Mouse (Mus musculus): ENCODE results near the gene Qrich2. TPM values are rescaled to one million over a fixed set of nuclear protein-coding genes. Genes with fewer than 3 reads are reported as not detected.

Gene Qrich2
- polyA plus RNA-seq (2012; ENCODE audit: insufficient read depth, insufficient read length, low replicate concordance, missing spikeins), result not detected in 2 replicates

- 66% methylated on average over 20 of the region's 20 CpGs for WGBS
- TF ChIP-seq CTCF (IDR thresholded peaks at IDR 0.05; ENCODE audit: insufficient read depth, low read depth, low read length) (no peak), POLR2A (IDR thresholded peaks at IDR 0.05; ENCODE audit: insufficient read depth, low read depth, low read length) (no peak)
- no peak within 1 kb of the TSS for H3K4me3 ChIP-seq (ENCODE audit: insufficient read depth, low read depth, low read length)
- no peak within 1 kb of the TSS for H3K27ac ChIP-seq (ENCODE audit: insufficient read depth, low read depth, low read length)
- peaks cover 21% of the 10 kb centered on the region for H3K4me1 ChIP-seq (ENCODE audit: control insufficient read depth, insufficient read depth, low read length)
Measured at GRCm38 (mm10) chr11:116466141-116466540, at the start of gene Qrich2. TSS of gene Qrich2 (minus strand) at chr11:116466241.

GRCm38 (mm10) chr11:116515330-116516020 lies 49.4 kb upstream of the Qrich2 start:
- WGBS, result 40% methylated on average over 24 of the region's 24 CpGs
- TF ChIP-seq POLR2A (IDR thresholded peaks at IDR 0.05; ENCODE audit: insufficient read depth, low read depth, low read length) (no peak), CTCF (IDR thresholded peaks at IDR 0.05; ENCODE audit: insufficient read depth, low read depth, low read length) (no peak)
- H3K4me3 ChIP-seq (ENCODE audit: insufficient read depth, low read depth, low read length), result no peak overlapping the region
- H3K4me1 ChIP-seq (ENCODE audit: control insufficient read depth, insufficient read depth, low read length), result peaks cover 13% of the 10 kb centered on the region
- no peak overlapping the region for H3K27ac ChIP-seq (ENCODE audit: insufficient read depth, low read depth, low read length)

GRCm38 (mm10) chr11:116513531-116514038 lies 47.5 kb upstream of the Qrich2 start:
- Histone ChIP-seq H3K4me3 (ENCODE audit: insufficient read depth, low read depth, low read length) (no peak overlapping the region), H3K4me1 (ENCODE audit: control insufficient read depth, insufficient read depth, low read length) (peaks cover 13% of the 10 kb centered on the region), H3K27ac (ENCODE audit: insufficient read depth, low read depth, low read length) (no peak overlapping the region)
- WGBS, result 63% methylated on average over 4 of the region's 4 CpGs
- TF ChIP-seq POLR2A (IDR thresholded peaks at IDR 0.05; ENCODE audit: insufficient read depth, low read depth, low read length), result no peak
- TF ChIP-seq CTCF (IDR thresholded peaks at IDR 0.05; ENCODE audit: insufficient read depth, low read depth, low read length), result no peak

GRCm38 (mm10) chr11:116512987-116513386 lies 46.9 kb upstream of the Qrich2 start:
- Histone ChIP-seq H3K4me3 (ENCODE audit: insufficient read depth, low read depth, low read length) (no peak overlapping the region), H3K27ac (ENCODE audit: insufficient read depth, low read depth, low read length) (no peak overlapping the region), H3K4me1 (ENCODE audit: control insufficient read depth, insufficient read depth, low read length) (peaks cover 9% of the 10 kb centered on the region)
- TF ChIP-seq CTCF (IDR thresholded peaks at IDR 0.05; ENCODE audit: insufficient read depth, low read depth, low read length), result no peak
- TF ChIP-seq POLR2A (IDR thresholded peaks at IDR 0.05; ENCODE audit: insufficient read depth, low read depth, low read length), result no peak
- 73% methylated on average over 6 of the region's 6 CpGs for WGBS

- no peak for TF ChIP-seq CTCF (IDR thresholded peaks at IDR 0.05; ENCODE audit: insufficient read depth, low read depth, low read length)
- no peak for TF ChIP-seq POLR2A (IDR thresholded peaks at IDR 0.05; ENCODE audit: insufficient read depth, low read depth, low read length)
- H3K27ac ChIP-seq (ENCODE audit: insufficient read depth, low read depth, low read length), result no peak overlapping the region
- H3K4me3 ChIP-seq (ENCODE audit: insufficient read depth, low read depth, low read length), result no peak overlapping the region
- H3K4me1 ChIP-seq (ENCODE audit: control insufficient read depth, insufficient read depth, low read length), result peaks cover 9% of the 10 kb centered on the region
- WGBS, result 95% methylated on average over 7 of the region's 7 CpGs
Measured at GRCm38 (mm10) chr11:116512154-116512553, 46.1 kb upstream of the Qrich2 start.

GRCm38 (mm10) chr11:116511301-116511868 lies 45.3 kb upstream of the Qrich2 start:
- Histone ChIP-seq H3K4me1 (ENCODE audit: control insufficient read depth, insufficient read depth, low read length) (peaks cover 9% of the 10 kb centered on the region), H3K4me3 (ENCODE audit: insufficient read depth, low read depth, low read length) (no peak overlapping the region), H3K27ac (ENCODE audit: insufficient read depth, low read depth, low read length) (no peak overlapping the region)
- TF ChIP-seq CTCF (IDR thresholded peaks at IDR 0.05; ENCODE audit: insufficient read depth, low read depth, low read length) (no peak), POLR2A (IDR thresholded peaks at IDR 0.05; ENCODE audit: insufficient read depth, low read depth, low read length) (no peak)
- 75% methylated on average over 7 of the region's 7 CpGs for WGBS

- WGBS, result 67% methylated on average over 2 of the region's 2 CpGs
- H3K4me3 ChIP-seq (ENCODE audit: insufficient read depth, low read depth, low read length), result no peak overlapping the region
- H3K27ac ChIP-seq (ENCODE audit: insufficient read depth, low read depth, low read length), result no peak overlapping the region
- TF ChIP-seq CTCF (IDR thresholded peaks at IDR 0.05; ENCODE audit: insufficient read depth, low read depth, low read length), result no peak
- no peak for TF ChIP-seq POLR2A (IDR thresholded peaks at IDR 0.05; ENCODE audit: insufficient read depth, low read depth, low read length)
- H3K4me1 ChIP-seq (ENCODE audit: control insufficient read depth, insufficient read depth, low read length), result peaks cover 4% of the 10 kb centered on the region
Measured at GRCm38 (mm10) chr11:116508689-116509088, 42.6 kb upstream of the Qrich2 start.

GRCm38 (mm10) chr11:116506151-116506875 lies 40.3 kb upstream of the Qrich2 start:
- WGBS, result 87% methylated on average over 17 of the region's 17 CpGs
- no peak overlapping the region for H3K27ac ChIP-seq (ENCODE audit: insufficient read depth, low read depth, low read length)
- TF ChIP-seq CTCF (IDR thresholded peaks at IDR 0.05; ENCODE audit: insufficient read depth, low read depth, low read length), result no peak
- no peak for TF ChIP-seq POLR2A (IDR thresholded peaks at IDR 0.05; ENCODE audit: insufficient read depth, low read depth, low read length)
- peaks cover 3% of the 10 kb centered on the region; the same call in 1 of the 2 replicates for H3K4me1 ChIP-seq (ENCODE audit: control insufficient read depth, insufficient read depth, low read length)
- H3K4me3 ChIP-seq (ENCODE audit: insufficient read depth, low read depth, low read length), result no peak overlapping the region

GRCm38 (mm10) chr11:116505573-116505972 lies 39.5 kb upstream of the Qrich2 start:
- WGBS, result 77% methylated on average over 5 of the region's 5 CpGs
- Histone ChIP-seq H3K4me1 (ENCODE audit: control insufficient read depth, insufficient read depth, low read length) (peaks cover 6% of the 10 kb centered on the region), H3K4me3 (ENCODE audit: insufficient read depth, low read depth, low read length) (no peak overlapping the region), H3K27ac (ENCODE audit: insufficient read depth, low read depth, low read length) (no peak overlapping the region)
- TF ChIP-seq POLR2A (IDR thresholded peaks at IDR 0.05; ENCODE audit: insufficient read depth, low read depth, low read length) (no peak), CTCF (IDR thresholded peaks at IDR 0.05; ENCODE audit: insufficient read depth, low read depth, low read length) (no peak)

Data from olfactory bulb, adult 2 months (tissue).